Mouse (Mus musculus): ENCODE measurements around the gene Hspbp1. TPM values are rescaled to one million over a fixed set of nuclear protein-coding genes. Genes with fewer than 3 reads are reported as not detected.

The Hspbp1 gene
- total RNA-seq, 2 experiments from 2014 or later: 47.8 to 50.7 TPM

GRCm38 (mm10) chr7:4631031-4631430, 53.8 kb downstream of the Hspbp1 start, which contains the start of gene Tmem86b:
Gene Tmem86b (minus strand): TSS chr7:4631422.
- DNase-seq: no peak

- DNase-seq: no peak
Observed at GRCm38 (mm10) chr7:4630198-4630597, 54.7 kb downstream of the Hspbp1 start.

GRCm38 (mm10) chr7:4629586-4629985, 55.3 kb downstream of the Hspbp1 start:
- no peak for DNase-seq

- no peak for DNase-seq
Observed at GRCm38 (mm10) chr7:4625928-4626327, 58.9 kb downstream of the Hspbp1 start.

- no peak for DNase-seq
Observed at GRCm38 (mm10) chr7:4624343-4624742, 60.5 kb downstream of the Hspbp1 start.

- DNase-seq: peak; percentile 68 to 70
Observed at GRCm38 (mm10) chr7:4623544-4624189, 61.2 kb downstream of the Hspbp1 start.

- DNase-seq: peak; percentile 70 to 82
Observed at GRCm38 (mm10) chr7:4619979-4620378, 64.9 kb downstream of the Hspbp1 start.

GRCm38 (mm10) chr7:4613740-4614403, 71.0 kb downstream of the Hspbp1 start:
- DNase-seq: no peak

- DNase-seq: no peak
Observed at GRCm38 (mm10) chr7:4612956-4613355, 71.9 kb downstream of the Hspbp1 start.

GRCm38 (mm10) chr7:4612386-4612785, 72.5 kb downstream of the Hspbp1 start:
- DNase-seq: no peak

- no peak for DNase-seq
Observed at GRCm38 (mm10) chr7:4611921-4612341, 72.9 kb downstream of the Hspbp1 start.

- no peak for DNase-seq
Observed at GRCm38 (mm10) chr7:4611511-4611910, 73.4 kb downstream of the Hspbp1 start.

Other genes with a start within 250 kb of the Hspbp1 start
- 10 to 100 TPM; 18.3 to 24.1 TPM for gene Rdh13, start 239.4 kb downstream of the Hspbp1 start, total RNA-seq (2021)
- 1 to 10 TPM; 2.6 to 9.6 TPM for gene Eps8l1, start 224.4 kb downstream of the Hspbp1 start, total RNA-seq (2021)
- gene Ppp1r12c, start 183.4 kb downstream of the Hspbp1 start, total RNA-seq (2021): 100 to 1,000 TPM in 1 of 2 experiments, 10 to 100 TPM in 1; 74.6 to 112 TPM
- 1 to 10 TPM; 1.0 to 1.8 TPM for gene Tnnt1, start 168.7 kb downstream of the Hspbp1 start, total RNA-seq (2021)
- gene Tnni3, start 160.8 kb downstream of the Hspbp1 start, total RNA-seq (2021): under 1 TPM; 0.56 to 0.76 TPM
- 1 to 10 TPM in 1 of 2 experiments, under 1 TPM in 1; 0.70 to 1.2 TPM for gene Dnaaf3, start 152.6 kb downstream of the Hspbp1 start, total RNA-seq (2021)
- gene Syt5, start 137.5 kb downstream of the Hspbp1 start, total RNA-seq (2021): 1 to 10 TPM; 6.4 to 9.5 TPM
- not detected for gene Ptprh, start 81.0 kb downstream of the Hspbp1 start, total RNA-seq (2021)
- gene Tmem86b, start 53.6 kb downstream of the Hspbp1 start, total RNA-seq (2021): 1 to 10 TPM; 5.9 to 8.2 TPM
- 10 to 100 TPM; 82.6 to 89.5 TPM for gene Ppp6r1, start 26.0 kb downstream of the Hspbp1 start, total RNA-seq (2021)
- 1 to 10 TPM; 6.6 to 8.0 TPM for gene Brsk1, start 5.5 kb upstream of the Hspbp1 start, total RNA-seq (2021)
- under 1 TPM; 0.16 to 0.43 TPM for gene Tmem150b, start 40.2 kb upstream of the Hspbp1 start, total RNA-seq (2021)
- gene Kmt5c, start 55.0 kb upstream of the Hspbp1 start, total RNA-seq (2021): 10 to 100 TPM; 30.5 to 34.6 TPM
- gene Cox6b2, start 68.0 kb upstream of the Hspbp1 start, total RNA-seq (2021): 1 to 10 TPM; 7.5 to 7.8 TPM
- gene Fam71e2, start 86.2 kb upstream of the Hspbp1 start, total RNA-seq (2021): not detected
- gene Il11, start 97.8 kb upstream of the Hspbp1 start, total RNA-seq (2021): under 1 TPM; 0.13 to 0.56 TPM
- not detected for gene Tmem190, start 97.9 kb upstream of the Hspbp1 start, total RNA-seq (2021)
- gene Tmem238, start 104.6 kb upstream of the Hspbp1 start, total RNA-seq (2021): 10 to 100 TPM in 1 of 2 experiments, 1 to 10 TPM in 1; 8.2 to 15.0 TPM
- gene Rpl28, start 107.8 kb upstream of the Hspbp1 start, total RNA-seq (2021): 1,000 to 10,000 TPM in 1 of 2 experiments, 100 to 1,000 TPM in 1; 989 to 1,001 TPM
- gene Ube2s, start 127.5 kb upstream of the Hspbp1 start, total RNA-seq (2021): 100 to 1,000 TPM; 123 to 125 TPM
- under 1 TPM; 0.86 to 0.93 TPM for gene Shisa7, start 159.6 kb upstream of the Hspbp1 start, total RNA-seq (2021)
- 10 to 100 TPM in 1 of 2 experiments, 1 to 10 TPM in 1; 9.2 to 23.4 TPM for gene Isoc2b, start 185.2 kb upstream of the Hspbp1 start, total RNA-seq (2021)
- gene Isoc2a, start 192.1 kb upstream of the Hspbp1 start, total RNA-seq (2021): 10 to 100 TPM; 23.5 to 47.3 TPM
- gene Gm36210, start 221.4 kb upstream of the Hspbp1 start, total RNA-seq (2021): not detected
- 10 to 100 TPM; 13.7 to 15.5 TPM for gene Zfp628, start 230.1 kb upstream of the Hspbp1 start, total RNA-seq (2021)
- gene Nat14, start 237.0 kb upstream of the Hspbp1 start, total RNA-seq (2021): 10 to 100 TPM in 1 of 2 experiments, 1 to 10 TPM in 1; 7.1 to 11.5 TPM
- 1 to 10 TPM; 1.7 to 2.7 TPM for gene Ssc5d, start 240.7 kb upstream of the Hspbp1 start, total RNA-seq (2021)

All from adrenal gland, postnatal 36 days (tissue).